Mouse (Mus musculus): ENCODE results near the gene Rprd1b.

- no peak for TF ChIP-seq POLR2A (IDR thresholded peaks at IDR 0.05; ENCODE audit: borderline replicate concordance, extremely low read depth, low read depth, low read length)
- no peak for TF ChIP-seq CTCF (IDR thresholded peaks at IDR 0.05; ENCODE audit: insufficient read depth, low read length)
Observed at GRCm38 (mm10) chr2:158059666-158060105, 31.4 kb downstream of the Rprd1b start.

Data from lung, adult 2 months (tissue).